Mouse (Mus musculus): ENCODE measurements around the gene Tas2r135.

The Tas2r135 gene

GRCm38 (mm10) chr6:42405134-42405533 is at the start of gene Tas2r135:
TSS of gene Tas2r135 (plus strand) at chr6:42405434.
- no peak for DNase-seq

GRCm38 (mm10) chr6:42355794-42356600 is 49.2 kb upstream of the Tas2r135 start:
- DNase-seq, result no peak

GRCm38 (mm10) chr6:42356913-42357312 is 48.3 kb upstream of the Tas2r135 start:
- no peak for DNase-seq

GRCm38 (mm10) chr6:42357901-42358300 is 47.3 kb upstream of the Tas2r135 start:
- DNase-seq, result no peak

GRCm38 (mm10) chr6:42358901-42359300 is 46.3 kb upstream of the Tas2r135 start:
- DNase-seq, result no peak

- DNase-seq, result no peak
Measured at GRCm38 (mm10) chr6:42359364-42360147, 45.7 kb upstream of the Tas2r135 start.

- no peak for DNase-seq
Measured at GRCm38 (mm10) chr6:42360231-42360840, 44.9 kb upstream of the Tas2r135 start.

GRCm38 (mm10) chr6:42361041-42361895 is 44.0 kb upstream of the Tas2r135 start:
- no peak for DNase-seq

- no peak for DNase-seq
Measured at GRCm38 (mm10) chr6:42362074-42362473, 43.2 kb upstream of the Tas2r135 start.

GRCm38 (mm10) chr6:42362497-42362896 is 42.7 kb upstream of the Tas2r135 start:
- DNase-seq, result no peak

- DNase-seq, result no peak
Measured at GRCm38 (mm10) chr6:42362974-42363373, 42.3 kb upstream of the Tas2r135 start.

GRCm38 (mm10) chr6:42364066-42364465 is 41.2 kb upstream of the Tas2r135 start:
- DNase-seq, result no peak

- no peak for DNase-seq
Measured at GRCm38 (mm10) chr6:42364607-42365006, 40.6 kb upstream of the Tas2r135 start.

GRCm38 (mm10) chr6:42365215-42365614 is 40.0 kb upstream of the Tas2r135 start:
- DNase-seq, result no peak

GRCm38 (mm10) chr6:42369870-42370269 is 35.4 kb upstream of the Tas2r135 start:
- no peak for DNase-seq

GRCm38 (mm10) chr6:42370630-42371363 is 34.4 kb upstream of the Tas2r135 start:
- no peak for DNase-seq

- no peak for DNase-seq
Measured at GRCm38 (mm10) chr6:42372001-42372400, 33.2 kb upstream of the Tas2r135 start.

- DNase-seq, result no peak
Measured at GRCm38 (mm10) chr6:42372421-42372815, 32.8 kb upstream of the Tas2r135 start.

GRCm38 (mm10) chr6:42372816-42373547 is 32.3 kb upstream of the Tas2r135 start, which contains the start of gene Epha1:
TSS of gene Epha1 (minus strand) at chr6:42373268.
- DNase-seq, result peak; percentile 67 to 71

GRCm38 (mm10) chr6:42373669-42374430 is 31.4 kb upstream of the Tas2r135 start:
- no peak for DNase-seq

Data from thymus, postnatal 36 days (tissue).